Mouse (Mus musculus) heart, postnatal 4 days (tissue): ENCODE data around the gene Ifit1bl1. TPM values are rescaled to one million over a fixed set of nuclear protein-coding genes. Genes with fewer than 3 reads are reported as not detected.
"Not testable (repeated sequence)": the region's sequence is repeated elsewhere in the genome, so short reads cannot be mapped to it uniquely, and the experiment has no call there.

Source experiments
- DNase-seq: peaks from one replicate; pipeline ENCODE4 v3.0.0; 2021
- total RNA-seq, 2 experiments: library from RNA; stranded (reverse); gene quantifications; 2 replicates each; pipeline ENCODE4 v1.2.3; 2021

The Ifit1bl1 gene
- total RNA-seq, 2 experiments from 2014 or later: 1.8 to 2.2 TPM

DNA sequence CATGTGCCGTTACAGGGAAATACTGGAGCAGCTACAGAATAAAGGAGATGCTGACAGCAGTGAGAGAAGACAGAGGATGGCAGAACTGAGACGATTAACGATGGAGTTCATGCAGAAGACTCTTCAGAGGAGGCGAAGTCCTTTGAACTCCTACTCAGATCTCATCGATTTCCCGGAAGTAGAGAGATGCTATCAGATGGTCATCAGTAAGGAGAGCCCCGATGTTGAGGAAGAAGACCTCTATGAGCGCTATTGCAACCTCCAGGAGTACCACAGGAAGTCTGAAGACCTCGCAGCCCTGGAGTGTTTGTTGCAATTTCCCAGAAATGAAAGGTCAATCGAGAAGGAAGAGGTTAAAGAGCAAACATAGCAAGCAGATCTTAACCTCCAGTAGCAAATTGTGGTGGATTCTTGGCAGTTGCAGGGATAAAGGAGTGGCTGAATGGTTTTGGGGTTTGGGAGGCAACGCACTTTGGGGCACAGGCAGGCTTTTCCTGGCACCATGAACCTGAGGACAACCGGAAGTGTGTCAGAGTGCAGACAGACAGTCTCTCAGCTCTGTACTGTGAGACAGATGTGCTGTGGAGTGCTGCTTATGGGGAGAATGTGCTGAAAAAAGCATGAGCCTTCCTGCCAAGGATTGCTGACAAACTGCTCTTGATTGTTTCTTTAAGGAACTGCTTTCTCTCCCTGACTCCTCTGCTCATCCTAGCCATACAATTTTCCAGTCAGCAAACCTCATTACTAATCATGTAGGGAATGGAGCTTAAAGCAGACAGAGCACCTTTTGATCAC lies 13.7 kb downstream of the Ifit1bl1 start:
- DNase-seq: not testable (repeated sequence)

DNA sequence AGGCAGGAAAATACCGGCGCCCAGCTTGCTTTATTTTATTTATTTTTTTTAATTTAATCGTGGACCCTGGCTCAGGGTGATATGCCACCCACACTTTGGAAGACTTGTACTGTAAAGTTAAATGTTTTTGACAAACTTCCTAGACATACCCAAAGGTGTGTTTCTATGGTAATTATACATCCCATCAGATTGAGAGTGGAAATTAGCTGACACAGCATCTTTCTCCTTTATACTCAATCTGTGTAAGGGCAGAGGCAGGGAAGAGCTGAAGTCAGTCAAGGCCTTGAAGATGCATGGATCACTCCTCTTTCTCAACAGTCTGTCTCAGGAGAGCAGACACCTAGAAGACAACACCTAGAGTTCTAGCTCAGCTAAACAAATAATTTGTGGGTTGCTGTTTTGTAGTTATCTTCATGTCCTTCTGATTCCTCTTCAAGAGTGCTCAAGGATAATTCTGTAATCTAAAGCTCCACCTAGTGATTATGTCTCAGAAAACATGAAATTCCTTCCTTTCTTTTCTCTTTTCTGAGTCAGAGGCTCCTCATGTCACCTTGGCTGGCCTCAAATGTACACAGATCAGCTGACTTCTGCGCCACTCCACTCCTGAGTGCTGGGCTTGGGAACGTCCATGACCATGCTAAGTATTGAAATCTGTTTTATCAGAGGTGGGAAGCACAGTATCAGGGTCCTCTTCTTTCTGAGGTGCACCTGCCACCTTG lies 15.9 kb downstream of the Ifit1bl1 start:
- DNase-seq: not testable (repeated sequence)

DNA sequence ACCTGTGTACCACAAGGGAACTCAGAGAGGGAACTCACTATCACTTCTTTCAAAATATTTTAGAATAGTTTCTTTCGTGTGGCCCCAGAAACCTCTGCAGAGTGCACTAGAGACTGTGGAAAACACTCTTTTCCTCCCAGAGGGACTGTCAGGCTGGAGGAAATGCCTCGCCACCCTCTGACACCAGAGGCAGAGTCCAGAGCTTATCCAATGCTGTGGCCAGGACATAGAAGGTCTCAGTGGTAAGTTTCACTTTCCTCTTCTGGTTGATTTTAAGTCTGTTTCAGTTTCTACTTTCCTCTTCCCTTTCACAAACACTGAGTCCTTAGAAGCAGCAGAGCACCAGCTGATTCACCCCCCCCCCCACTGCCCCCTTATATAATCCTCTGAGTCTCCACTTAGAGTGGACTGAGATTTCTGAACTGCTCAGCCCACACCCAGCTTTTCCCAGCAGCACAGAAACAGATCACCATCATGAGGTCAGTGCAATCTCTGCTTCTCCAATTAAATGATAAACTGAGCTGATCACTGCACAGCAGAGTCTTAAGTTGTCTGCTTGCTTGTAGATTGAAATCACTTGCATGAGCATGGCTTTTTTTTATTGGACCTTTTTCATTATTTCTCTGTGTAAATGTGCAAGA lies 18.5 kb downstream of the Ifit1bl1 start, which contains the start of gene Ifit3:
Gene Ifit3 (plus strand): TSS at position 406 of the 641 bp plus-strand sequence.
- DNase-seq: not testable (repeated sequence)

- DNase-seq: not testable (repeated sequence)
Measured at GRCm38 (mm10) chr19:34582696-34583095, 19.1 kb downstream of the Ifit1bl1 start.

DNA sequence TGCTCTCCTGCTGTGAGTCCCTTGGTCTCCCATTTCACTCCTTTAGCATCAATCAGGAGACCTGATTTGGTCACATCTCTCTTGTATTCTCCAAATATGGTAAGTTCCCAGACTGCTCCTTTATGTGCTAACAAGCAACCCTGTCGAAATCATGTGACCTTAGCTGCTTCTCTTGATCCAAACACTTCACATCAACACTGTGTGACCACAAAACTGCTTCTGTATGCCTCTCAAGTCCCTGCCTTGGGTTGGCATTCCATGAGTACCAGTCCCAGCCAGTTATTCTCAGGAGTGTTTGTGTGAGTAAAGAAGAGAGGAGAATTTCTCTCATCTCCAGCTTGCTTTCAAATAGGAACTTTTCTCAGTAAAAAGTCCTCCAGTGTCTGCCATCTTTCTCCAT lies 24.6 kb downstream of the Ifit1bl1 start:
- DNase-seq: no peak

DNA sequence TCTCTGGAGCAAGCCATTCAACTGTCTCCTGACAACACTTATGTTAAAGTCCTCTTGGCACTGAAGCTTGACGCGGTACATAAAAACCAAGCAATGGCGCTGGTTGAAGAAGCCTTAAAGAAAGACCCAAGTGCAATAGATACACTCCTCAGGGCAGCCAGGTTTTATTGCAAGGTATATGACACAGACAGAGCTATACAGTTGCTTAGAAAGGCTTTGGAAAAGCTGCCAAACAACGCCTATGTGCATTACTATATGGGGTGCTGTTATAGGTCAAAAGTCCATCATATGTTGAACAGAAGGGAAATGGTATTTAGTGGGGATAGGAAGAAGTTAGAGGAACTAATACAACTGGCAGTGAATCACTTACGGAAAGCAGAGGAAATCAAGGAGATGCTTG lies 28.1 kb downstream of the Ifit1bl1 start:
- DNase-seq: no peak

DNA sequence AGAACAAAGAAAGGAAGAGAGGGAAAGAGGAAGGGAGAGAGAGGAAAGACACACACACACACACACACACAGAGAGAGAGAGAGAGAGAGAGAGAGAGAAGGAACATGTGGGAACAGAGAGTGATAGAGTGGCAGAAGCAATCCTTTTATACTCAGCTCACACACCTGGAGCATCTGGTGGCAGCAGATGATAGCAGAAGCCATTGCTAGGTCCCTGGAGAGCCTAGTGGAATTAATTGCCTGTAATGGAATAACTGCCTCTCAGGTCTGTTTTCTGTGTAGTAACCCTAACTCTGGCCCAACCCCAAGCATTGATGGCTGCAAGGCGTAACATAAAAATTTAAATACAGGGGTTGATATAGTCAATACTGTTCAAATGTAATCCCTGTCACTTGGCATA lies 30.7 kb downstream of the Ifit1bl1 start:
- DNase-seq: no peak

- no peak for DNase-seq
Measured at GRCm38 (mm10) chr19:34569896-34570476, 31.8 kb downstream of the Ifit1bl1 start.

GRCm38 (mm10) chr19:34568988-34569895 lies 32.5 kb downstream of the Ifit1bl1 start:
- no peak for DNase-seq

DNA sequence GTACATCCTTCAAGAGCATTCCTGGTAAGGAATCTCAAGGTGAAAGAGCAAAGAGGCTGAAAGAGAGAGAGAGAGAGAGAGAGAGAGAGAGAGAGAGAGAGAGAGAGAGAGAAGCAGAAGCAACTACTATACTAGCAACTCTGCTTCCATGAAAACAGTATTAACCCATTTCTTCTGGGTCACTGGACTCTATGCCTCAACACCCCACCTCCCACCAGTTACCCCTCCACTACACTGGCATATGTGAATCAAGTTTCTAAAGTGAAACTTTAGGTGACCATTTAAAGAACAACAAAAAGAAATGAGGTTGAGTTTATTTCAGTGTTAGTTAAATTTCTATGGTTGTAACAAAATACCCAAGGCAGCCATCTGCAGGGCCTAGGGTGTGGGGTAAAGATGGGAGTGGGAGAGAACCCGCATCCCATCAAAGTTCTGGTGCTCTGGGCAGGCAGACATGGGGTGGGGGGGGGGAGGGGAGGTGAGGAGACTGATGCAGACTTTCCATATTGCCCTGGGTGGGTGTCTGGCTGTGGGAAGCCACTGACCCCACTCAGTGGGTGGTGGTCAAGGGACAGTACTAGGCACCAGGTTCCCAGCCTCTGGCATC lies 35.5 kb downstream of the Ifit1bl1 start:
- DNase-seq: no peak

DNA sequence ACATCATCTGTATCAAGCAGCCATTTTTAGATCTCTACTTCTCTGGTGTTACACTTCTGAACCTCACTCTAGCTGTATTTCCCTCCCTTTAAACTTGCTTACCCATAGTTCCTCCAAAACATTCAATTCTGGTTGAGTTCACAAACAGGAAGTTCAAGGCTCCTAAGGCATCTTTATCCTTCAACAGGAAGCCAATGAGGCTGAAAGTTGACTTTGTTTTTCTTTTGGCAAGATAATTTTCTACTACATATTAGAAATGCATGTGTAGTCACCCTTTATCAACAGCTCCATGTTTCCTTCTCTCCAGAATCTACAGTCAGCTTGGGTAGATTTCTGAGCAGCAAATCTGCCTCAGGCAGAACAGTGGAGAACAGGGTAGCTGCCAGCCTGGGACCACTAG lies 39.2 kb downstream of the Ifit1bl1 start:
- no peak for DNase-seq

DNA sequence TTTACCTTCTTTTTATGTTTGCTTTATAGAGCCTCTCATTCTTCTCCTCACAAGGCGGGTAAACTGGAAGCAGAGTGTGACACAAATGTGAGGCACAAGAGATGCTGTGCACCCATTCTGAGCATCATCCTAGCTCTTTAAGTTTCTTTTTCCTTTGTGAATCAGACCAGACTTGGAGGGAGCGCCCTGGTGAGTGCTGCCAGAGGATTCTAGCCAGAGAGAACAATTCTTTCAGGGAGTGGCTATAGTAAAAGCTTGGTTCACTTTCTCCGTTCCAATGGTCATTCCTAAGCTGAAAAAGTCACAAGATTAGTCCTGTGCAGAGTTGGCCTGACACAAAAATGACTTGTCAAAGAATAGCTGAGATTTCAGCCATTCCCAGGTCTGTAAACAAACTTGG lies 45.1 kb downstream of the Ifit1bl1 start:
- DNase-seq: no peak

- DNase-seq: no peak
Measured at GRCm38 (mm10) chr19:34554061-34554460, 47.7 kb downstream of the Ifit1bl1 start.

- no peak for DNase-seq
Measured at GRCm38 (mm10) chr19:34553522-34553921, 48.2 kb downstream of the Ifit1bl1 start.

DNA sequence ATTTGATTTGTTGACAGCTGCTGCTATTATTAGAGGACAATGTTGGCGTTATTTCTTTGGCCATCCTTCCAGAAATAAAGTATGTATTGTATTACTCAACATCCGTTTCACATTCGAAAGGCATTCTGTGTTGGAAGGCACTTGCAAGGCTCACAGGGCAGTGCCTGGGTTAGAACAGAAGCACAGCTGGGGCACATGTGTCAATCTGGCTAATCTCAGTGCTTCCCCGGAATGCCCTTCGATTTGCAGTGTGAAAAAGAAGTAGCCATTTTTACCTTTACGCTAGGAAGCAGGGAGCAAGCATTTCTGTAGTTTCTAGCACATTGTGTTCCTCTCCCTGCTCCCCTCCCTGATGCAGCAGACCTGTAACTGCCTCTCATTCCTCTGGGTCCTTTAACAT lies 48.7 kb downstream of the Ifit1bl1 start:
- DNase-seq: no peak

GRCm38 (mm10) chr19:34551981-34552380 lies 49.8 kb downstream of the Ifit1bl1 start:
- peak; percentile 30 for DNase-seq

DNA sequence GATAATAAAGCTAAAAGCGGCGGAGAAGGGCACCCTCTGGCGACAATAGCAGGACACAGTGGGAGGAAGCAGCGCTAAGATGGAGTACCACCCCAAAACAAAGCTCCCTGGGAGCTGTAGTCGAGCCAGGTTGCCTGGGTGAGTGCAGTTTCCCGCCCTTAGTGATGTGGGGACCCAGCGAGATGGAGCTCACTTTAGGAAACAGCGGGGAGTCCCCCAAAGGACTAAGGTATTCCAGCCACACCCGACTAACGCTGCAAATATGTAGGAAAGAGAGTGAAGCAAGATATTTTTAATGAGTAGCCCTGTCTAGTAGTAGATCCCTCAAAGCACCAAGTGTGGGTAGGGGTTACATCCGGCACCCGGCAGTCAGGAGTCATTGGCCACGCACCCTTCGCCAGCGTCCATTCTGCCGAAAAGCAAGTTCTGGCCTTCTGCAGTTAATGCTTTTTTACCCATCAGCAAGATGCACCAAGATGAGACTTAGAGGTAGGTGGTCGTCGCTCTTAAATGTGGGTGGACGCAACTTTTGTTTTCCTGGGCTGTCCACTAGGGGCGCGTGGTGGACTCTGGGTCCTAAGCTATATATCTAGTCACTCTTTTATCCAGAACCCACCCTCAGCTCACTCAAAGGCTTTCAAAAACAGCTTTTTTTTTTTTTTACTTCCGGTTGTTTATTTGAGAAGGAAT lies 51.1 kb downstream of the Ifit1bl1 start, which contains the start of gene Ifit2:
Gene Ifit2 (plus strand): TSS at position 161 of the 690 bp plus-strand sequence.
- peak; percentile 78 for DNase-seq

DNA sequence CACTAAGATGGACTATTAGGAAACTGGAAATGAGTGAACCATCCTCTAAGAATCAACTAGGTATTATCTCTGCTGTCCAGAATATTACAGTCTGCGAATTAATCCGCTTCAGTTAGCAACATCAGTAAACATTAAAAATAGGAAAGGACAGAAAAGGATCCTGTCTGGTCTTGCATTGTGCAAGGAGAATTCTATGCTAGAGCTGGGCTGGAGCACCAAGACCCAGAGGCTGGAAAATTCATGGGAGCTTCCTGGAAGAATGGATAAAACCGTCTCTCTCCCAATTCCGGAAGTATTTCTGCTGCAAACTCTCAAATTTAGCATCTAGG lies 51.6 kb downstream of the Ifit1bl1 start:
- no peak for DNase-seq

GRCm38 (mm10) chr19:34547976-34548375 lies 53.8 kb downstream of the Ifit1bl1 start:
- DNase-seq: peak; percentile 87

DNA sequence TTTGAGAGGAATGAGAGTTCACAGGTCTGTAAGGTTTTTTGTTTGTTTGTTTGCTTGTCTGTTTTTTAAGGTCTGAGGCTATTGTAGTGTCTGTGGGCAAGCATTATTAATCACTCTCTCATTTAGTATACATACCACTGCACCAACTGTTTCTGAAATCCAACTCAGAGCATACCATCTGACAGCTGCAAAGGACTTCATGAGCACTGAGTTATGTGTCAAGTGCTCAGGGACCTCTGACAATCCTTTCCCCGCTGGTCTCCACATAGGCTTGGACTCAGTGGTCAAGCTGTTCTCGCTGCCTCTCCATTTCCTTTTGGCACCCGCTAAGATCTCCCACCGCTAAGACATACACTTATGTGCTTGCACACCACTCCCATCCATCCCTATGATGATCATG lies 55.5 kb downstream of the Ifit1bl1 start:
- no peak for DNase-seq
